Mouse (Mus musculus): ENCODE data around the gene Gpr108. TPM values are rescaled to one million over a fixed set of nuclear protein-coding genes. Genes with fewer than 3 reads are reported as not detected.

Gene Gpr108
- polyA plus RNA-seq, 1 experiment from 2014 or later: 37.6 TPM

- H3K36me3 ChIP-seq (ENCODE audit: insufficient read depth, low read length): no peaks in the 10 kb centered on the region
- no peaks in the 10 kb centered on the region for H3K9me3 ChIP-seq (replicated peaks; ENCODE audit: low read length)
- H3K9ac ChIP-seq (ENCODE audit: low read depth, low read length): no peak overlapping the region
- no peaks in the 10 kb centered on the region for H3K27me3 ChIP-seq (ENCODE audit: insufficient read depth, low read length)
- WGBS: 93% methylated on average over 2 of the region's 2 CpGs
- H3K27ac ChIP-seq: no peak overlapping the region
- DNase-seq (ENCODE audit: low spot score): no peak
- H3K4me1 ChIP-seq (replicated peaks; ENCODE audit: insufficient read depth, low read length): 0 out of 2 replicates have a peak, but pooled peaks cover 3% of the 10 kb centered on the region
- TF ChIP-seq CTCF (IDR thresholded peaks at IDR 0.05; ENCODE audit: low read depth): no peak
- ATAC-seq (replicated peaks; ENCODE audit: low FRiP score, low read depth): no peak
- no peak overlapping the region for H3K4me3 ChIP-seq (replicated peaks; ENCODE audit: low read depth, low read length)
- no peak overlapping the region for H3K4me2 ChIP-seq (ENCODE audit: low read length)
Measured at GRCm38 (mm10) chr17:57227468-57227867, 20.8 kb downstream of the Gpr108 start.

- TF ChIP-seq CTCF (IDR thresholded peaks at IDR 0.05; ENCODE audit: low read depth): no peak
- Histone ChIP-seq H3K36me3 (ENCODE audit: insufficient read depth, low read length) (no peaks in the 10 kb centered on the region), H3K27me3 (ENCODE audit: insufficient read depth, low read length) (no peaks in the 10 kb centered on the region), H3K9me3 (replicated peaks; ENCODE audit: low read length) (no peaks in the 10 kb centered on the region), H3K9ac (ENCODE audit: low read depth, low read length) (no peak overlapping the region), H3K4me1 (replicated peaks; ENCODE audit: insufficient read depth, low read length) (no peaks in the 10 kb centered on the region), H3K27ac (no peak overlapping the region), H3K4me3 (replicated peaks; ENCODE audit: low read depth, low read length) (no peak overlapping the region), H3K4me2 (ENCODE audit: low read length) (no peak overlapping the region)
- ATAC-seq (replicated peaks; ENCODE audit: low FRiP score, low read depth): no peak; the same call in 1 of the 2 replicates
- WGBS: 45% methylated on average over 9 of the region's 9 CpGs
- no peak for DNase-seq (ENCODE audit: low spot score)
Measured at GRCm38 (mm10) chr17:57223313-57223712, 24.9 kb downstream of the Gpr108 start.

- WGBS: 64% methylated on average over 4 of the region's 4 CpGs
- no peaks in the 10 kb centered on the region for H3K36me3 ChIP-seq (ENCODE audit: insufficient read depth, low read length)
- H3K4me3 ChIP-seq (replicated peaks; ENCODE audit: low read depth, low read length): no peak overlapping the region
- DNase-seq (ENCODE audit: low spot score) (no peak), ATAC-seq (replicated peaks; ENCODE audit: low FRiP score, low read depth) (no peak)
- no peak for TF ChIP-seq CTCF (IDR thresholded peaks at IDR 0.05; ENCODE audit: low read depth)
- no peak overlapping the region for H3K9ac ChIP-seq (ENCODE audit: low read depth, low read length)
- no peaks in the 10 kb centered on the region for H3K4me1 ChIP-seq (replicated peaks; ENCODE audit: insufficient read depth, low read length)
- no peaks in the 10 kb centered on the region for H3K9me3 ChIP-seq (replicated peaks; ENCODE audit: low read length)
- no peak overlapping the region for H3K4me2 ChIP-seq (ENCODE audit: low read length)
- no peaks in the 10 kb centered on the region for H3K27me3 ChIP-seq (ENCODE audit: insufficient read depth, low read length)
- no peak overlapping the region for H3K27ac ChIP-seq
Measured at GRCm38 (mm10) chr17:57221911-57222310, 26.3 kb downstream of the Gpr108 start.

- no peak overlapping the region for H3K9ac ChIP-seq (ENCODE audit: low read depth, low read length)
- no peak overlapping the region for H3K27ac ChIP-seq
- no peaks in the 10 kb centered on the region for H3K36me3 ChIP-seq (ENCODE audit: insufficient read depth, low read length)
- no peak for ATAC-seq (replicated peaks; ENCODE audit: low FRiP score, low read depth)
- H3K4me2 ChIP-seq (ENCODE audit: low read length): no peak overlapping the region
- peak; percentile 67 for TF ChIP-seq CTCF (IDR thresholded peaks at IDR 0.05; ENCODE audit: low read depth)
- H3K9me3 ChIP-seq (replicated peaks; ENCODE audit: low read length): no peaks in the 10 kb centered on the region
- no peaks in the 10 kb centered on the region for H3K4me1 ChIP-seq (replicated peaks; ENCODE audit: insufficient read depth, low read length)
- no peak overlapping the region for H3K4me3 ChIP-seq (replicated peaks; ENCODE audit: low read depth, low read length)
- peak; percentile 58 for DNase-seq (ENCODE audit: low spot score)
- 12% methylated on average over 3 of the region's 3 CpGs for WGBS
- no peaks in the 10 kb centered on the region for H3K27me3 ChIP-seq (ENCODE audit: insufficient read depth, low read length)
Measured at GRCm38 (mm10) chr17:57219884-57220207, 28.4 kb downstream of the Gpr108 start.

- Histone ChIP-seq H3K4me3 (replicated peaks; ENCODE audit: low read depth, low read length) (no peak overlapping the region), H3K36me3 (ENCODE audit: insufficient read depth, low read length) (no peaks in the 10 kb centered on the region), H3K27me3 (ENCODE audit: insufficient read depth, low read length) (no peaks in the 10 kb centered on the region), H3K4me2 (ENCODE audit: low read length) (no peak overlapping the region), H3K27ac (no peak overlapping the region), H3K9me3 (replicated peaks; ENCODE audit: low read length) (no peaks in the 10 kb centered on the region), H3K4me1 (replicated peaks; ENCODE audit: insufficient read depth, low read length) (no peaks in the 10 kb centered on the region), H3K9ac (ENCODE audit: low read depth, low read length) (no peak overlapping the region)
- DNase-seq (ENCODE audit: low spot score) (peak; percentile 61), ATAC-seq (replicated peaks; ENCODE audit: low FRiP score, low read depth) (no peak; the same call in 1 of the 2 replicates)
- peak; percentile 86 for TF ChIP-seq CTCF (IDR thresholded peaks at IDR 0.05; ENCODE audit: low read depth)
- 28% methylated on average over 11 of the region's 11 CpGs for WGBS
Measured at GRCm38 (mm10) chr17:57219167-57219883, 28.9 kb downstream of the Gpr108 start.

GRCm38 (mm10) chr17:57218335-57218900 is 29.8 kb downstream of the Gpr108 start:
- no peaks in the 10 kb centered on the region for H3K36me3 ChIP-seq (ENCODE audit: insufficient read depth, low read length)
- no peaks in the 10 kb centered on the region for H3K4me1 ChIP-seq (replicated peaks; ENCODE audit: insufficient read depth, low read length)
- no peak for TF ChIP-seq CTCF (IDR thresholded peaks at IDR 0.05; ENCODE audit: low read depth)
- no peak overlapping the region for H3K27ac ChIP-seq
- ATAC-seq (replicated peaks; ENCODE audit: low FRiP score, low read depth) (no peak), DNase-seq (ENCODE audit: low spot score) (no peak)
- no peak overlapping the region for H3K4me3 ChIP-seq (replicated peaks; ENCODE audit: low read depth, low read length)
- no peak overlapping the region for H3K4me2 ChIP-seq (ENCODE audit: low read length)
- H3K9ac ChIP-seq (ENCODE audit: low read depth, low read length): no peak overlapping the region
- H3K9me3 ChIP-seq (replicated peaks; ENCODE audit: low read length): no peaks in the 10 kb centered on the region
- no peaks in the 10 kb centered on the region for H3K27me3 ChIP-seq (ENCODE audit: insufficient read depth, low read length)
- WGBS: 59% methylated on average over 12 of the region's 12 CpGs

Data from kidney, postnatal 0 days (tissue).